Mouse (Mus musculus) C2C12 (cell line): Measurements from ENCODE around the gene Scrg1. TPM values are rescaled to one million over a fixed set of nuclear protein-coding genes. Genes with fewer than 3 reads are reported as not detected.
A peak's percentile ranks its signal among the peaks of the same experiment; 100 is the strongest.
"Not testable (repeated sequence)": the region's sequence is repeated elsewhere in the genome, so short reads cannot be mapped to it uniquely, and the experiment has no call there.

Source experiments
- H3K27me3 ChIP-seq: one replicate; pipeline ENCODE4 v1.6.1; 2011; ENCODE audit not compliant: control insufficient read depth, insufficient read depth, insufficient read length
- H3K36me3 ChIP-seq: one replicate; pipeline ENCODE4 v1.6.1; 2011; ENCODE audit not compliant: control insufficient read depth, insufficient read depth
- H3K4me3 ChIP-seq: one replicate; pipeline ENCODE4 v1.5.1; 2011; ENCODE audit warnings: mild to moderate bottlenecking, control low read depth; ENCODE audit not compliant: poor library complexity, insufficient read depth, severe bottlenecking
- H3K79me2 ChIP-seq: one replicate; pipeline ENCODE4 v1.6.1; 2011; ENCODE audit not compliant: control insufficient read depth, insufficient read depth
- H3K79me3 ChIP-seq: one replicate; pipeline ENCODE4 v1.6.1; 2011; ENCODE audit warnings: low read depth, control low read depth
- H3ac ChIP-seq: one replicate; pipeline ENCODE3; 2011; ENCODE audit warnings: low read depth; ENCODE audit not compliant: control insufficient read depth, insufficient read length
- CEBPB ChIP-seq: IDR thresholded peaks from one replicate; pipeline ENCODE4 v1.6.1; 2011; ENCODE audit warnings: low read depth, mild to moderate bottlenecking, control low read depth, moderate library complexity
- CTCF ChIP-seq: IDR thresholded peaks from one replicate; pipeline ENCODE4 v1.5.1; 2011; ENCODE audit not compliant: control insufficient read depth, insufficient read depth, insufficient read length
- FOSL1 ChIP-seq: IDR thresholded peaks from one replicate; pipeline ENCODE4 v1.8.0; 2011; ENCODE audit warnings: mild to moderate bottlenecking, low read length; ENCODE audit not compliant: poor library complexity, insufficient read depth, severe bottlenecking
- MAX ChIP-seq: IDR thresholded peaks from one replicate; pipeline ENCODE4 v1.6.1; 2011; ENCODE audit warnings: mild to moderate bottlenecking, control low read depth
- MYOD1 ChIP-seq: IDR thresholded peaks from one replicate; pipeline ENCODE4 v1.6.1; 2011; ENCODE audit warnings: low read depth; ENCODE audit not compliant: control insufficient read depth, insufficient read length
- MYOG ChIP-seq: IDR thresholded peaks from one replicate; pipeline ENCODE4 v1.6.1; 2011; ENCODE audit not compliant: control insufficient read depth, insufficient read length; ENCODE audit errors: extremely low read depth
- USF1 ChIP-seq: IDR thresholded peaks from one replicate; pipeline ENCODE4 v1.6.1; 2011; ENCODE audit warnings: low read depth, mild to moderate bottlenecking, control low read depth, moderate library complexity
- polyA plus RNA-seq: library from polyadenylated mRNA; unstranded; fragments of >200 nt; fragmentation: generic; extraction: Trizol; gene quantifications from one replicate; pipeline ENCODE4 v1.2.1, GENCODE M21; 2012; ENCODE audit warnings: missing spikeins

The Scrg1 gene
- polyA plus RNA-seq, 1 experiment: not detected

DNA sequence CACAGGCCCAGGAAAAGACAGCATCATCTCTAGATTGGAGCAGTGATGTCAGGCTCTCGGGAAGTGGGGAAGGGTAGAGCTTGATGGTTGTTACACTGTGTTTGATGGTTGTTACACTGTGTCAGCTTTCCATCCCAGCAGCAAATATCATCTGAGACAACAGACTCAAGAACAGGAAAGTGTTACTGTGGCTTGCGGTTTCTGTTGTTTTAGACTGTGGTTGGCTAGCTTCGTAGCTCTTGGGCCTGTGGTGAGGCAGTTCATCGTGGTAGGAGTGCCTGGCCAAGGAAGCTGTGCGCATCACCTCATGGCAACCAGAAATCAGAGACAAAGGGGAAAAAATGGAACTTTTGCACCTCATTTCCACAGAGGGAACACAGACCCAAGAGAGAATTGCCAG lies 38.9 kb upstream of the Scrg1 start:
- Histone ChIP-seq H3K4me3 (no peak overlapping the region), H3K79me2 (no peaks in the 10 kb centered on the region), H3K27me3 (no peaks in the 10 kb centered on the region), H3K79me3 (no peaks in the 10 kb centered on the region), H3ac (no peak overlapping the region), H3K36me3 (no peaks in the 10 kb centered on the region)
- TF ChIP-seq MYOG: no peak
- TF ChIP-seq USF1: no peak
- TF ChIP-seq CTCF: no peak

DNA sequence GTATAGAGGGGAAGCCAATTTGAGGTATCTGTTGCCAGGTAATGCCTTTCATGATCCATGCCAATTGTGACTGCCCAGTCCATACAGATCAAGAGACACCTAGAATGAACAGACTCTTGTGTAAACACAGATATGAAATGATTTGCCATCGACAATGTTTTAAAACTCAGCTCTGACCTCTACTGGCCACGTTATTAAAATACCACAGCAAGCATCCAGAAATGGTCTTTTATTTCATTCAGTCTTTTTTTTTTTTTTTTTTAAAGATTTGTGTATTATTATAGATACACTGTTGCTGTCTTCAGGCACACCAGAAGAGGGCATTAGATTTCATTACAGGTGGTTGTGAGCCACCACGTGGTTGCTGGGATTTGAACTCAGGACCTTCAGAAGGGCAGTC lies 29.6 kb upstream of the Scrg1 start:
- H3K27me3 ChIP-seq: no peaks in the 10 kb centered on the region
- TF ChIP-seq MYOG: no peak
- no peak overlapping the region for H3K4me3 ChIP-seq
- H3K79me3 ChIP-seq: no peaks in the 10 kb centered on the region
- H3K79me2 ChIP-seq: no peaks in the 10 kb centered on the region
- H3K36me3 ChIP-seq: no peaks in the 10 kb centered on the region
- no peak overlapping the region for H3ac ChIP-seq

DNA sequence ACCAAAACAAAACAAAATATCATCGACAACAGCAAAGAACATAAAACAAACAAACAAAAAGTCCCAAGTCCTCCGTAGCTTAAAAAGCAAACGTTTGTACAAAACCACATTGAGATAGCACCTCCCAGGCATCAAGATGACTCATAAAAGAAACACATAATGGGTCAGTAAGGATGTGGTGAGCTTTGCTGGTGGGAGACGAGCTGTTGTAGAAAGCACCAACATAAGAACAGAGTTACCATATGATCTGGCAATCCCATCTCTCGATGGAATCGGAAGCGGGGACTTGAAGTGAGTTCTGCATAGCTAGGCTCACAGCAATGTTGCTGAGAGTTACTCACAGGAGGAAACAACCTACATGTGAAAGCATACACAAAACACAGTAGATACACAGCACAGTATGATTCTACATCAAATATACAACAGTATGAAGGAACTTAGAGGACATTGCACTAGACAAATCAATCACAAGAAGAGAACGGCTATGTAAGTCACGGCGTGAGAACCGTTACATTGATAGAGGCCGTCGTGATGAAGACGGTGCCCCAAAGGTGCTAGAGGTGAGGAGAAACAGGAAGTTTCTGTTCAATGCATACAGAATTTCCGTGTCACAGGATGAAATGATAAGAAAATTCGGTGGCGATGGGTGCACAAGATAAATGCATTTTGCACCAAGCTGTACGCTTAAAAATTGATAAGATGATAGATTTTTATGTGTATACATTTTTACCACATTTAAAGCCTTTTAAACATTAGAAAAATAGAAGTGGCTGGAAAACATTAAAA lies 27.9 kb upstream of the Scrg1 start:
- Histone ChIP-seq H3K36me3 (no peaks in the 10 kb centered on the region), H3ac (no peak overlapping the region), H3K79me2 (no peaks in the 10 kb centered on the region), H3K27me3 (no peaks in the 10 kb centered on the region), H3K79me3 (no peaks in the 10 kb centered on the region), H3K4me3 (no peak overlapping the region)
- TF ChIP-seq CTCF (no peak), USF1 (no peak), CEBPB (no peak), FOSL1 (no peak), MAX (no peak), MYOG (no peak), MYOD1 (peak; percentile 8)

DNA sequence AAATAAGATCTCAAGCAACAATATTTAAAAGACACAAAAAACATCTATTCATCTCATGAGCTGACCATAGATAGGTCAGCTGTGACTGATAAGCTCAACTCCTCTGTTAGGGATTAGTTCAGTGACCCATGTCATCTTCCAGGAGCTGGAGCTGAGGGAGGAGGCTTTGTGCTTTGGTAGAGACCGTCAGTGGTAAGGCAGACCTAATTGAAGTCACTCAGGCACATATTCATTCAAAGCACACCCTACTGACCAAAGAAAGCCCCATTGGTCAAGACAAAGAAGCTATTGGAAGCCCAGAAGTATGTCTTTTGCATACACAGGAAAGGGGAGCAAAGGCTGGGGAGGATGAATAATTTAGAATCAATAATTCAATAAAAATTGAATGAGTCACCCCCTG lies 27.2 kb upstream of the Scrg1 start:
- no peaks in the 10 kb centered on the region for H3K79me2 ChIP-seq
- no peaks in the 10 kb centered on the region for H3K36me3 ChIP-seq
- no peaks in the 10 kb centered on the region for H3K27me3 ChIP-seq
- H3ac ChIP-seq: no peak overlapping the region
- H3K79me3 ChIP-seq: no peaks in the 10 kb centered on the region
- TF ChIP-seq MYOD1: no peak
- no peak for TF ChIP-seq USF1
- TF ChIP-seq MYOG: no peak
- TF ChIP-seq FOSL1: no peak
- TF ChIP-seq CEBPB: no peak
- no peak for TF ChIP-seq CTCF
- TF ChIP-seq MAX: no peak
- H3K4me3 ChIP-seq: no peak overlapping the region

DNA sequence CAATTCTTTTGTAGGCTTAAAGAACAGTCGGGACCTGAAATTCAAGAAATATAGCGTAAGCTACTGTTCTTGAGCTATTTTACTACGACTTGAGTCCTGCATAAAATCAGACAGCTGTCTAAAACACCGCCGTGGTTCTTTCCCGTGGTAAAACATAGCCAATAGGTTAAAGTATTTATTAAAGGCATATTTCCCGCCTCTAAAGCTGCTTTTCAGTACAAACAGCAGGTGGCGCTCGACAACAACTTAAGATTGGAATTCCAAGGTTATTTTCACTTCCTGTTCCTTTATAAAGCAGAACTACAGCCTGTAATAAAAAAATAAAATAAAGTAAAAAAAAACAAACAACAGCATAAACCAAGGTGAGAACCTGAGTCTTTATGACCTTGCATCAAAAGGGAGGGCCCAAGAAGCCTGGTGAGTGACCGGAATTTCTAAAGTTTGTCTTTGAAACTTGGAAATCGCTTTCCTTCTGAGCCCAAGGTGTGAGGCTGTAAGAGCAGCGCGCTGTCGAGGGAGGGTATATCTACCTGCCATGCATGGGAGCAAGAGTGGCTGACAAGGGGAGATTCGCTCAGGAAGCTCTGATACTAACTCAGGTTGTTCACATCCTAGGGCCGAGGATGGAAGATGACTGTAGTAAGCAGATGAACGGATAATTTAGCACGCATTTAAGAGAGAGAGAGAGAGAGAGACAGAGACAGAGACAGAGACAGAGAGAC lies 26.4 kb upstream of the Scrg1 start:
- Histone ChIP-seq H3K27me3 (no peaks in the 10 kb centered on the region), H3K79me3 (no peaks in the 10 kb centered on the region), H3K4me3 (no peak overlapping the region), H3K79me2 (no peaks in the 10 kb centered on the region), H3K36me3 (no peaks in the 10 kb centered on the region), H3ac (no peak overlapping the region)
- TF ChIP-seq USF1 (no peak), MYOG (no peak), MAX (no peak), CEBPB (no peak), CTCF (no peak), MYOD1 (no peak), FOSL1 (no peak)

DNA sequence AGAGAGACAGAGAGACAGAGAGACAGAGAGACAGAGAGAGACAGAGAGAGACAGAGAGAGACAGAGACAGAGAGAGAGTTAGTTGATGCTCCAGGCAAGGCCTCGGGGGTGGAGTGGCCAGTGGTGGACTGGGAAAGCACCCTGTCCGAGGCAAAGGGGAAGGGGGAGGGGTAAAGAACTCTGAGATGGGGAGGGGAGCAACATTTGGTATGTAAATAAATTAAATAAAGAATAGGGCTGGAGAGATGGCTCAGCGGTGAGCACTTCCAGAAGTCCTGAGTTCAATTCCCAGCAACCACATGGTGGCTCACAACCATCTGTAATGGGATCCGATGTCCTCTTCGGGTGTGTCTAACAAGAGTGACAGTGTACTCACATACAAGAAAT lies 25.8 kb upstream of the Scrg1 start:
- not testable (repeated sequence) for H3K79me3 ChIP-seq, H3K36me3 ChIP-seq

DNA sequence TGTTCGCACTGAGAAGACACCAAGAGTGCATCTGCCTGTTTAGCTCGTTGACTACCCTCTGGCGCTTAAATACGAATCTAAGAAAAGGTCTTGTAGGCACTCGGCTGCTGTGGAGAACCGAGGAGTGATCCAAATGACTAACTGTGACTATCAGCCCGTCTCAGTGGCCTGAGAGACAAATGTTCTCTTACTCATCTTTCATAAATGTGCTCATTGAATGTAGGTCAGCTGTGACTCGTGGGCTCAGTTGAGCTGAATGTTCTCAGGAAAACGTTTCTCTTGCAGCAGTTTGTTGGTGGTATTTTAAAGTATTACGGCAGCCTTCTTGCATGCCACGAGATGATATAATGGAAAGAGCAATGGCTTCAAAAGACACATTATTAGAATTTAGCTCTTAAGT lies 24.8 kb upstream of the Scrg1 start:
- TF ChIP-seq CEBPB: no peak
- TF ChIP-seq USF1: no peak
- TF ChIP-seq MAX: no peak
- TF ChIP-seq MYOG: no peak
- TF ChIP-seq FOSL1: no peak
- no peak for TF ChIP-seq CTCF
- no peak for TF ChIP-seq MYOD1
- Histone ChIP-seq H3K36me3 (no peaks in the 10 kb centered on the region), H3ac (no peak overlapping the region), H3K4me3 (no peak overlapping the region), H3K79me2 (no peaks in the 10 kb centered on the region), H3K79me3 (no peaks in the 10 kb centered on the region), H3K27me3 (no peaks in the 10 kb centered on the region)

More for the DNA sequence above, 25.8 kb upstream of the Scrg1 start:
- not testable (repeated sequence) for H3ac ChIP-seq, H3K4me3 ChIP-seq, H3K79me2 ChIP-seq, H3K27me3 ChIP-seq
